Mouse (Mus musculus) urinary bladder, postnatal 4 days (tissue): ENCODE measurements around the gene Apobec3.
A peak's percentile ranks its signal among the peaks of the same experiment; 100 is the strongest.

Experiments
- DNase-seq, 2 experiments: peaks; one replicate each; pipeline ENCODE4 v3.0.0; 2021 to 2022; ENCODE audit warnings: low spot score in 2 of 2

The Apobec3 gene

DNA sequence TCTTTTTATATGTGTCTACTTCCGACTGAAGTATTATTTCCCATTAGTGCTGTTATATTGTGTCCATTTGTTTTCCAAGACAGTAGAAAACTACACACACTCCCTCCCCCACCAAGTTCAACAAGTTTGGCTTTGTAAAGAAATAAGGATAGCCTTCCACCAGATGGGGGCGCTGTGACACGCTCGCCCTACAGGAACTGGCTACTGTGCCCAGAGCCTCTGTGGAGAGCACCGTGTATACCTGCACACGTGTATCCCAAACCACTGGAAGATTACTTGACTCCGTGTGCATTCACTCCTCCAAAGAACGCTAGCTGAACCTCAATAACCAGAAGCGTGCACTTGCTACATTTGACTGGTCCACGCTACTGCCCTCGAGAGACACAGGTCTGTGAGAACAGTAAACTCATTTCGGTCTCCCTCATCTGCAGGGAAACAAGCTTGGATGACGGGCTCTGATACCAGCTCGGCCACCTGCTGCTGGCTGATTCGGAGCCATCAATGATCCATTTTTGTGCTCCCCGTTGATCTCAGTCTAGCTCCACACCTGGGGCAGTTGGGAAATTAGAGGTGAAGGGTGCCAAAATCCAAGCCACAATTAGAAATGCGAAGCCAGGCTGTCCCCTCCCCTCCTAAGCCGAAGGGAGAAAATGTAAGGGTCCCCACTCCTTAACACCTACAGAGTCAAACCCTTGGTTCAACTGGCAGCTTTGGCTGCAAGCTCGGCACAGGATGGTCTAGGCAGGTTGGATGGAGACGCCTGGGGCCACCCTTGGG is at the start of gene Apobec3:
TSS of gene Apobec3 (plus strand) at position 224 of the 777 bp plus-strand sequence.
- peak; percentile 52 to 80 for DNase-seq

DNA sequence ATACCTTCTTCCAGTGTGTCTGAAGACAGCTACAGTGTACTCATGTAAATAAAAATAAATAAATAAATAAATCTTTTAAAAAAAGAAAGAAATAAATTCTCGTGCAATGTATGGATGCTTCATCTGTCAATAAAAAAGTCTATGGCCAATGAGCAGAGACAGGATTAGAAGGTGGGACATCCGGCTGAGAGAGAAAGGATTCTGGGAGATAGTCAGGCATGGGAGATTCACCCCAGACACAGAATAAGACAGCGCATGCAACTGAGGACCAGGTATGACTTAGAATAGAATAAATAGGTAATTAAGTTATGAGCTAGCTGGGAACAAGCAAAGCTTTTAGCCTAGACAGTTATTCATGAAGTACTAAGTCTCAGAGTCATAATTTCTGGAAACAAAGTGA is 48.5 kb upstream of the Apobec3 start:
- DNase-seq = no peak

GRCm38 (mm10) chr15:79845986-79846385 is 45.5 kb upstream of the Apobec3 start:
- no peak for DNase-seq

DNA sequence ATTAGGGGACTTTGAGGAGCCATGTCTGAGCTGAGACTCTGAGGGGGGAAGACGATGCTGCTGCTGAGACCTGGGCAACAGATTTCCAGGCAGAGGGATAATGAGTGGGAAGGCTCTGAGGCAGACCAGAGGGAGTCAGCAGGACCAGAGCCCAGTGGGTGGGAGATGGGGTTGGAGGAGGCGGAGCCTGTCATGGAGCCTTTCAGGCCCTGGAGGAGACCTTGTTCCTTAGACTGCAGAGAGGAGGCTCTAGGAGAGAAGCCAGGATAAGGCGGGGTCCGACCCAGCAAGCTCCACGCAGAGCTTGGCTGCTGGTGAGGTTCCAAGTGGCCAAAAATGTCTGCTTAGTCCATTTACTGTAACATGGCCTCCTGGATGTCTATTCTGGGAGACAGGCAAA is 44.4 kb upstream of the Apobec3 start:
- peak; percentile 76 to 78 for DNase-seq

DNA sequence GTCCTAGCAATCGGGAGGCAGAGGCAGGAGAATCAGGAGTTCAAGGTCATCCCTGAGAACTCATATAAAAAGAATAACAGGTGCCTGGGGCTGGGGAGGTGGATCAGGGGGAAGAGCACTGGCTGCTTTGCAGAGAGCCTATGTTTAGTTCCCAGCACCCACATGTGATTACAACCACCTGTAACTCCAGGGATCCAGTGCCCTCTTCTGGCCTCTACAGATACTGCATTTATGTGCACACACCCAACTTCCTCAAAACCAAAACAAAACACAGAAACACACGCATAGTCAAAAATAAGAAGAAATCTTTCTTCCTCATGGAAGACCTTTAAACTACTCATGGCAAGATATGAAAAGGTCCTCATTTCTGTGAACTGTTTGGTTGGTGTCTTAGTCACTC is 41.3 kb upstream of the Apobec3 start:
- no peak for DNase-seq

GRCm38 (mm10) chr15:79858979-79859378 is 32.5 kb upstream of the Apobec3 start:
- DNase-seq = no peak

DNA sequence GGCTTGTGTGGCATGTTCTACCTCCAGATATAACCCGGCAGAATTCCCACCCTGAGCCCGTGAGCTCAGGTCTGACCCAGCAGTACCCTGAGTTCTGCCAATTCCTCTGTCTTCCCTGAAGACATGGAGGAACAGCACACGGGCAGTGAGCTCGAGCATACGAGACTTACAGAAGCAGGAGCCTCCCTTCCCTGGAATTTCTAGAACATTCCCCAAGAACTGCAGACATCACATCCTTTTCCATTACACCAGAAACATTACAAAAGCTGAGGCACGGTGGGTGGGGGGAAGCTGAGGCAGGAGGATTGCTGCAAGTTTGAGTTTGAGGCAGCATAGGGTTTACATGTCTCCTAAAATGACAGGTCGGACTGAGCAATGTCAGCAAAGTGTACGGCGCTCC is 31.6 kb upstream of the Apobec3 start:
- no peak for DNase-seq

DNA sequence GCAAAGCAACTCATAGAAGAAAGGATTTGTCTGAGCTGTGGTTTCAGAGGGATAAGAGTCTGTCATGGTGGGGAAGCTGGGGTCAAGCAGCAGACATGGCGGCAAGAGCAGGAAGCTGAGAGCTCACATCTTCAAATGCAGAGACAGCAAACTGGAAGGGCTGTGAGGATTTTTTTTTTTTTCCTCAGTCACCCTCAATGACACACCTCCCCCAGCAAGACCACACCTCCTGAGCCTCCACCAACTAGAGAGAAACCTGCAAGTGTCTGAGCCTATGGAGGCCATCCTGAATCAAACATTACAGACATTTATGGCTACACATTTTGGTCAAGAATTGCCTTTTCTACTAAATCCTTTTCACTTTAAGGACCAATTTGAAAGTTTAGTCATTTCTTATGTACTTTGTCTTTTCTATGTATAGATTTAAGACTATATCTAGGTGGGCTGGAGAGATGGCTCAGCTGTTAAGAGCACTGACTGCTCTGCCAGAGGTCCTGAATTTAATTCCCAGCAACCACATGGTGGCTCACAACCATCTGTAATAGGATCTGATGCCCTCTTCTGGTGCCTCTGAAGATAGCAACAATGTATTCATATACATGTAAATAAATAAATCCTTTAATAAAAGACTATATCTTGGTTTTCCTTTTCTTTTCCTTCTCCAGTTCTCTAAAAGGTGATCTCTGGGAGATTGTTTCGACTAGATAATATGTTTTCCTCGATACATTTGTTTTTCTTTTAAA is 24.0 kb upstream of the Apobec3 start:
- DNase-seq = no peak

DNA sequence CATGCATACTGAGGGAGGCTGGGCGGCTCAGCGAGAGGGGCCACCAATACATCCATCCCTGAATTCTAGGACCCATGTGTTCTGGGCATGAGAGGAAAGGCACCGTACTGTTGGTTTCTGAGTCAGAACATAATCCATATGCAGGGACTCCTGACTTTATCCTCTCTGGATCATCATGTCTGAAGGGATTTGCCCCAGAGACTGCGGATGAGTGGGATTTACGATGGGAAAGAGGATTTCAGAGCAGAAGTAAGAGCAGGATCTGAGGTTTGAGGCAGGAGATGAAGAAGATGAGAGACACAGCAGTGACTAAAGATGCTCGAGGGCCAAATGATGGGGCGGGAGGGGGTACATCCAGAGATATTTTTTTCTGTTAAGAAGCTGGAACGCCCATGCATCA is 17.9 kb upstream of the Apobec3 start:
- no peak for DNase-seq

- no peak for DNase-seq
These were observed 17.5 kb upstream of the Apobec3 start for GRCm38 (mm10) chr15:79873995-79874394.

DNA sequence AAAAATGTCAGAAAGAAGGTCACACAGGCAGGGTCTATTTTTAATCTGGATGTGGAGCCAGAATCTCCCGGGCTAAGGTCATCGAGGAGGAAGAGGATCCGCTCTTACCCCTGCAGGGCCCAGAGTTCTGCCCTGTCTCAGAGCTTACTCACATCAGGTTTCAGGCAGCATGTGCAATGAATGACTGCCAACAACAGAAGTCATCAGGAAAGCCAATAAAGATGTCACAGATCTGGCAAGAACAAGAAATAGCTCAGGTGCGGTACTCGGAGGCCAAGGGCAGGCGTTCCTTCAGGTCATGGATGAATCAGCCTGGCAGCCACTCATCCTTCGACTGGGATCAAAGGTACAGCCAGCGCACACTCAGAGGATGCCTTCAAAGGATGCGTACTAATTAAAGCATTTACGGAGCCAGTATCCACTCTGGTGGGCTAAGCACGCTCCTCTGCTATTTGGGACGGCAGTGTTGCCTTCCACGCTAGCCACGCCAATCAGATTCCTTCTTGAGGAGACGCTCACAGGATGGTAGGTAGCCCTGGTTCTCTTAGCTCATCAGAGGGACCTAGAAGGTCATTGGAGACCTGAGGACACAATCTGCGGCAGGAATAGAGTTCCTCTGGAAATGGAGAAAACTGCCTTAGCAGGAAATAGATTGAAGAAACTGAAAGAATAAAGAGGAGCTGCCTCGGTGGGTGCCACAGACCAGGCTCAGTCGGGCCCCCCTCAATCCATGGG is 16.0 kb upstream of the Apobec3 start:
- no peak for DNase-seq

DNA sequence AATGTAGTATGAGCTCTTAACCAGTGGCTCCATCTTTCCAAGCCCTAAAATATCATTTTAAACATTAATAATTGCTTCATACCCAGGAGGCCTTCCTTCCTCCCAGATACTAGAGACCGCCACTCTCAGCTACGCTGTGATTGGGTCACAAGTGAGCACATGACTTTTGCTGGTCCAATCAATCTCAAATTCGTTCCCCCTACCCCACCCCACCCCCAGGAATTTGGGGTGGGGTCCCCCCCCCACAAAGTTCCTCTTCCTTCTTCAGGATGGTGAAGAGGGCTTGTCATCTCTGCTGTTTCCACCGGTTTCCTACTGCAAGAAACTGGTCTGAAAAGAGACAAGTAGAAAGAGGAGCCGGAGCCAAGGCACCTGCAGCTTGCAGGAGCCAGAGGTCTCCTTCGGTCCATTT is 12.7 kb upstream of the Apobec3 start:
- DNase-seq = peak in 1 of 2 experiments; percentile 40

DNA sequence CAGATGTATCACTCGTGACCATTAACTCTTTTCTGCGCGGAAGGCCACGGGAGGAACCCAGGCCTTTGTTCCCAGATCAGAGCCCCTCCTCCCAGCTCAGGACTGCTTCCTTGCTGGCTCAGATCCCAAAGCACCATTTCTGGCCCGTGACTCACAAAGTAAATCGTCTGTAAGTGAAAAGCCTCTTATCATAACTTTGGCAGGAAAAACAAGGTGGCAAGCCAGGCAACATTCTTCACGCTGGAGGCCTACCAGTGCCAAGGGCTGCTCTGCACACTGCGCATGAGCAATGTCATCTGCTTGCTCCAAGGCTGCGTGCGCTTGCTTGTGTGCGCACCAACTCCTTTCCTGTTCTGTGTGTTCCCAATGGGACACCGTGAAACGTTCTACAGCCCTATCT is 12.1 kb upstream of the Apobec3 start:
- DNase-seq = peak; percentile 86 to 88

DNA sequence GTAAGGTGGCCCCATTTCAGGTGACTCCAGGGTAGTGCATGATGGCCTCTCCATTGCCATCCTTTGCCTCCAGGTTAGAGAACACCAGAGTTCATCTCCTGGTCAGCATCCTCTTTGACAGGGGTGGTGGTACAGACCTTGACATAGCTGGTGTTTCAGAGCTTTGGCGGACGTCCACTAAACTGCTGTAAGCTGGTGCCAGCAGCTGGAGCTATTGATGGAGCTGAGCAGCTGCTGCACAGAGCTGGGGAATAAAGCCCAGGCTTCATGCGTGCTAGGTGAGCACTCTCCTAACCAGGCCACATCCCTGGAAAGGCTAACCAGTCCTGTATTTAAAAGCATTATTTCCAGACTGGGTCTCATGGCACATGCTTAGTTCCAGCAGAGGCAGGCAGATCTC is 11.0 kb upstream of the Apobec3 start:
- DNase-seq = no peak

- DNase-seq = no peak
These were observed 8.7 kb upstream of the Apobec3 start for GRCm38 (mm10) chr15:79882623-79883267.

DNA sequence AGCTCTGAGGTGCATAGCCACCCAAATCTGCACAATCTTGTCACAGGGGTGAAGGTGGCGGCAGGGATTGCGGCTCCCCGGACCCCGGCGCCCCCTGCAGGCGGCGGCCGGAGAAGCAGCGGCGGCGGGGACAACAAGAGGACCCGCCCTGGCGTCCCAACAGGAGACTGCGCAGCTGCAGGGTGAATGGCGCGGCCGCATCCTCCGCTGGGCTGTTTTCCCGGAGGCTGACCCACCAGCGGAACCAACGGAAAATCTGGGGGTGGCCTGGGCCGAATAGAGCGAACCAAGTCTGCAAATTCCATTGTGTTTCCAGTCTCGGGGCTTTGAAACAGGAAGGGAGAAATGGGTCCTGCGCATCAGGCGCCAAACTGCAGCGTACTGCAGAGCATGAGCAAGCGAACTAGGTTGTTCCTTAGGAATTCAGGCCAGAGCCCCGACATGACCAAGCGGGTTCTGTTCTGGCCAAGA is 8.1 kb upstream of the Apobec3 start:
- DNase-seq = peak; percentile 94

- DNase-seq = no peak
These were observed 6.6 kb upstream of the Apobec3 start for GRCm38 (mm10) chr15:79884820-79885219.

DNA sequence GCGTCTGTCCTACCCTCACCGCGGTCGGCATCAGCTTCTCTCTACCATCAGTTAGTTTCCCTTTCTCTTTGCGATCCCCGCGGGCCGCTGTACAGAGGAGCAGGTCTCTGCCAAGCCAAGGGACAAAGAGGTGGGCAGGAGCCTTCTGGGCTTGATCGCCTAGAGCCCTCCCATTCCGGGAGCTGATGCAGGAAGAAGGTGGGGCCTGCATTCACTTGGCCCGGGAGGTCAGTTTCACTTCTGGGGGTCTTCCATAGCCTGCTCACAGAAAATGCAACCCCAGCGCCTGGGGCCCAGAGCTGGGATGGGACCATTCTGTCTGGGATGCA is 718 bp downstream of the Apobec3 start:
- peak in 1 of 2 experiments; percentile 42 for DNase-seq

DNA sequence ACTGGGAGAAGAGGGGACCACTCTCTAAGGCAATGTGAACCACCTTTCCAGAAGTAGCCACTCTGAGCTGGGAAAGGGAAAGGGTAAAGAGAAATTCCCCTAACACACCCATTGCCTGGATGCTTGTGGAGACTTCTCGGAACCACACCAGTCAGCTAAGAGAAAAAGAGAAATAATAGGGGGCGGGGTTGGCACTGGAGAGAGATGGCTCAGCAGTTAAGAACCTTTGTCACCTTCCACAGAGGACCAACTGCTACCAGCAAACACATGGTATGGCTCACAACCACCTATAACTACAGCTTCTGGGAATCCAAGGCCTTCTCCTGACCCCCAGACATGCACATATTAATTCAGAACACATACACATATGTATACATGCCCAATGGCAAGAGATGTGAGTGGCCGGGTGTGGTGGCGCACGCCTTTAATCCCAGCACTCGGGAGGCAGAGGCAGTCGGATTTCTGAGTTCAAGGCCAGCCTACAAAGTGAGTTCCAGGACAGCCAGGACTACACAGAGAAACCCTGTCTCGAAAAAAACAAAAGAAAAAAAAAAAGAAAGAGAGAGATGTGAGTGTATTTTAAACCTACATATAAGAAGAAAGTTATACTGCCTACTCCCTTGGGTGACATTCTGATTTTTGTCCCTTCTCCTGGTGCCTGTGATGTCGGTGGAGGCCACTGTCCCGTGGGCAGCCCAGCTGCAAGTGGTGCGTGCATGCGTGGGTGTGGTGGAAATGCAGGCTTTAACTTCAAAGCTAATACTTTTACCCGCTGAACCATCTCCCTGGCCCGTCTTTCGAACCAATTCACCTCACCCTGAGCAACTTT is 1.8 kb downstream of the Apobec3 start:
- no peak for DNase-seq

DNA sequence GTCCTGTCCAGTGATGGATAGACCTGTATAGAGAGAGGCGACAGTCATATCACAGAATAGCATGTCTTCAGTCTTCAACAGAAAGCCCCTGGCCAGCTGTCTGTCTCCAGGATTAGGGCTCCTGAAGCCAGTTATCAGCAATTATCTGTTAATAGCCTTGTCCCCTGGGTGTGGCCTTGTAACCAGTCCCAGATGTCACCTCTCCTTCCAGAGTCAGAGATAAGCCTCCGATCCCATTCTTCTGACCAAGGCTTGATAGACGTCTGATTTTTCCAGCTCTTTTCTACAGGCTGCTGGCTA is 2.3 kb downstream of the Apobec3 start:
- no peak for DNase-seq

GRCm38 (mm10) chr15:79894343-79894742 is 2.9 kb downstream of the Apobec3 start:
- DNase-seq = no peak
